Mouse (Mus musculus): Measurements from ENCODE around the gene 1700028P14Rik. TPM values are rescaled to one million over a fixed set of nuclear protein-coding genes. Genes with fewer than 3 reads are reported as not detected.

The 1700028P14Rik gene
- total RNA-seq, 2 experiments from 2014 or later, result not detected

GRCm38 (mm10) chr19:23614268-23614667 is 38.3 kb downstream of the 1700028P14Rik start:
- DNase-seq, result peak; percentile 9 to 12
- intact Hi-C loops (cut with DNase I), result no loop called here

DNA sequence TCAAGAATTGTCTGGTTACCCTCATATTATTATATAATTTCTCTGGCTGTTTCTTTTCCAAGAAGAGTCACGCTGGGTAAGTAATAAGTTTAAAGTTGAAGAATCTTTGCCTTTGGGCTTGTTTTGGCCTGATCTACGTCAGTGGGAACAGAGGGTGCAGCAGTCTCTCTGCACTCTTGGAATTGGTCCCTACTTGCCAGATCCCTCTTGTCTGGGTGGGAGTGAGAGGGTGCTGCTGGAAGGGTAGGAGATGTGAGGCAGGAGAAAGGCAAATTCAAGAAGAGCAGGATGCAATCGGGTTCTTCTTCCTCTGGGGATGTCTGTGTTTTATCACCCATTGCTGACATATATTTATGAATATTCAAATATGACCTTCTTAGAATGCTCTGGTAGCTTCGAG is 42.9 kb downstream of the 1700028P14Rik start:
- intact Hi-C loops (cut with DNase I), result no loop called here
- no peak for DNase-seq

DNA sequence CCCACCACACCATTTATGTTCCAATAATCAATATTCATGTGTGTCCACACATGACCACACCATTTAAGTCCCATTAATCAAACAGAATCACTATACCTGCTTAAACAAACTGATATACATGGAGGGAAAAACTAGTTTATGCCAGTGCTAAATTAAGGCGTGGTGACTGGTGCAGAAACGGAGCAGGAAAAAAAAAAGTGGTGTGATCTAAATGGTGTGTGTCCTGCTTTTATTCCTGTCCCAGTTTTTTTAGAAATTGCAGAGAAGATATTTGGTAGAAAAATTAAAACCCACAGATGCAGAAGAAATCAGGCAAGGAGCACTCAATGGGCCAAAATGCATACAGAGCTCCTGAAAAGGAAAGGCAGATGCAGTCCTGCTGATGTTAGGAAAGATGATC is 44.7 kb downstream of the 1700028P14Rik start:
- no peak for DNase-seq
- intact Hi-C loops (cut with DNase I), result no loop called here

GRCm38 (mm10) chr19:23594950-23595349 is 57.7 kb downstream of the 1700028P14Rik start:
- no peak for DNase-seq
- intact Hi-C loops (cut with DNase I), result no loop called here

DNA sequence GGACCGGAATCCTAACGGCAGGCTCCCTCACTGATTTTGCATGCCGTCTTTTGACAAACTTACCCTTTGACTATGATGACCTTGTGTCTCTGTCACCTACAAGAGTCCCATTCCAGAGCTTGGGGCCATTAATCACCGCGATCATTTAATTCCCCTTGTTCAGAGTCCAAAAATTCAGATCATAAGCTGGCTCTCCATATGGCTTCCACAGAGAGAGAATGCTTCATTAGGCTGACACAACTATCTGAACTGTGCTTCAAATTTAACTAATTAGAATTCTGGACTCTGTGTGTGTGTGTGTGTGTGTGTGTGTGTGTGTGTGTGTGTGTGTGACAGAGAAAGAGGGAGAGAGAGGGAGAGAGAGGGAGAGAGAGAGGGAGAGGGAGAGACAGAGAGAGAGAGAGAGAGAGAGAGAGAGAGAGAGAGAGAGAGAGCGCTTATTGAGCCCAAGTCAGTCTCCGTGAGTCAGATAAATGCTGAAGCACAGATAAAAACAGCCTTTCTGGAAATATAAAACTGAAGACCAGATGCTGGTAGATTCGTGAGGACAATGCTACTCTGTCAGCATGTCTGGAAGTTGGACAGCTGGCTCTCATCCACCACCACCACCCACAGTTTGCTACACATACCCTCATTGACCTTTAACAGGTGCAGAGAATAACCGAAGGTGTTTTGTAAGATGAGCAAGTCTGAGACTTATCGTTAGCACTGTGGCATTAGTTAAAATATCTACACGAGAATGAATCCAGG is 73.8 kb downstream of the 1700028P14Rik start:
- intact Hi-C loops (cut with DNase I), result loop anchor here (10.0 kb wide), 2 partner anchors 176 to 386 kb away; partner anchors contain the start of gene Apba1
- no peak for DNase-seq

GRCm38 (mm10) chr19:23576685-23577084 is 75.9 kb downstream of the 1700028P14Rik start:
- intact Hi-C loops (cut with DNase I), result loop anchor here (10.0 kb wide), 2 partner anchors 178 to 388 kb away; partner anchors contain the start of gene Apba1

GRCm38 (mm10) chr19:23563693-23564092 is 88.9 kb downstream of the 1700028P14Rik start:
- DNase-seq, result no peak
- intact Hi-C loops (cut with DNase I), result no loop called here

More at GRCm38 (mm10) chr19:23576685-23577084, 75.9 kb downstream of the 1700028P14Rik start:
- DNase-seq, result no peak

- peak in 1 of 2 experiments; percentile 5 for DNase-seq
- intact Hi-C loops (cut with DNase I), result no loop called here
Measured at GRCm38 (mm10) chr19:23562588-23562987, 90.0 kb downstream of the 1700028P14Rik start.

DNA sequence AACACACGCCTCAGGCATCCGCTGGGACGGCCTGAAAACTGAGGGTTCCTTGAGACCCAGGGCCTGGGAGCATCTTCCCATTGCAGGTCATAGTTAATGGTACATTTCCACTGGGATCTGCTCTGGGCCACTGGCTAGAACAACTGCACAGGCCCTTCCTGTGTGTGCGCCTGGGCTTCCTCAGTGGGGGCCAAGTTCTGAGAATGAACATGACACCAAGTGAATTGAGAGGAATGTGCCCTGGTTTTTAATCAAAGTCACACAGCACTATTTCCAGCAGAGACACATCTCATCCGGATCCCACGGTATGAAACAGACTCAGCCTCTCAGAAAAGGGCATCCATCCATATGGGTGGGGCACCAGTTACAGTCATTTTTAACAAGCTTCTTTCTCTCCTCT is 90.6 kb downstream of the 1700028P14Rik start:
- DNase-seq, result no peak
- intact Hi-C loops (cut with DNase I), result no loop called here

GRCm38 (mm10) chr19:23553450-23553849 is 99.2 kb downstream of the 1700028P14Rik start:
- DNase-seq, result no peak
- intact Hi-C loops (cut with DNase I), result no loop called here

GRCm38 (mm10) chr19:23545604-23546003 is 107.0 kb downstream of the 1700028P14Rik start:
- intact Hi-C loops (cut with DNase I), result loop anchor here (10.0 kb wide), 2 partner anchors 209 to 419 kb away; partner anchors contain the start of gene Apba1

GRCm38 (mm10) chr19:23543244-23544004 is 109.2 kb downstream of the 1700028P14Rik start:
- DNase-seq, result no peak
- intact Hi-C loops (cut with DNase I), result loop anchor here (10.0 kb wide), 2 partner anchors 211 to 421 kb away; partner anchors contain the start of gene Apba1

More at GRCm38 (mm10) chr19:23545604-23546003, 107.0 kb downstream of the 1700028P14Rik start:
- no peak for DNase-seq

DNA sequence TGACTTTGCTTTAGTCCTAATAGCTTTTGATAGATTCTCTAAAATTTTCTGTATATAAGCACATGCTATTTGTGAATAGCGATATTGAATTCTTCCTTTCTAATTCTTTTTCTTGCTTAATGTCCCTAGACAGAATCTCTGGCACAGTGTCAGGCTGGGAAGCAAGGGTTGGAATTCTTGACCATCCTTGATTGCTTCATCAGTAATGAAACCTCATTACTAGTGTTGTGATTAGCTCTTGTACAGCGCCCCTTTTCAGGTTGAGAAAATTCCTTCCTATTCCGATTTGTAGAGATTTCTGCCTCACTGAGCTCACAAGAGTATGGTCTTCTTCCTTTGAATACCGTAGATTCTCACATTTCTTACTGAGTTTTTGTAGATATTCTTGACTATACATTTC is 109.9 kb downstream of the 1700028P14Rik start:
- no peak for DNase-seq
- intact Hi-C loops (cut with DNase I), result loop anchor here (10.0 kb wide), 2 partner anchors 212 to 422 kb away; partner anchors contain the start of gene Apba1

- intact Hi-C loops (cut with DNase I), result no loop called here
- no peak for DNase-seq
Measured at GRCm38 (mm10) chr19:23535700-23536099, 116.9 kb downstream of the 1700028P14Rik start.

- intact Hi-C loops (cut with DNase I), result no loop called here
- peak; percentile 15 to 32 for DNase-seq
Measured at GRCm38 (mm10) chr19:23531899-23532298, 120.7 kb downstream of the 1700028P14Rik start.

GRCm38 (mm10) chr19:23523711-23524110 is 128.9 kb downstream of the 1700028P14Rik start:
- intact Hi-C loops (cut with DNase I), result loop anchor here (1.0 to 5.0 kb wide), 4 partner anchors 44 to 606 kb away; no protein-coding TSS in a partner anchor
- peak; percentile 75 to 82 for DNase-seq

GRCm38 (mm10) chr19:23521831-23522230 is 130.8 kb downstream of the 1700028P14Rik start:
- intact Hi-C loops (cut with DNase I), result loop anchor here (5.0 kb wide), 1 partner anchor 605 kb away; no protein-coding TSS in a partner anchor
- no peak for DNase-seq

DNA sequence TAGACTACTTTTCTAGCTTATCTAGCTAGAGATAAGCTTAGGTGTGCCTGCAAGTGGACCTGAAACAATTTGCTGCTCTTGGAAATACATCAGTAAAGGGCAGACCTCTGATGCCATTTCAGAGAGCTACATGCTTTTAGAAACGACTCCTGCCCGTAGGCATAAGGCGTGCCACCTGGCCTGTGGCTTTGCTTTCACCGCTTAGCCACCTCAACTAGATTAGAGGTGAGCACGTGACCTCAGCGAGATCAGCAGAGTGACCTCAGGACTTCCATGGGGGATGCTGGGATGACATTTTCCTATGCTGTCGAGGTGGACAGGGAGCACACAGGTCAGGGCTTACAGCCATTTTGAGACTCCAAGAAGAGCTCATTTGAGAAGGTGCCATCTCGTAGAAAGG is 131.5 kb downstream of the 1700028P14Rik start:
- no peak for DNase-seq
- intact Hi-C loops (cut with DNase I), result loop anchor here (5.0 kb wide), 1 partner anchor 604 kb away; no protein-coding TSS in a partner anchor

- intact Hi-C loops (cut with DNase I), result loop anchor here (5.0 kb wide), 1 partner anchor 603 kb away; no protein-coding TSS in a partner anchor
- peak in 1 of 2 experiments; percentile 8 for DNase-seq
Measured at GRCm38 (mm10) chr19:23520629-23521028, 132.0 kb downstream of the 1700028P14Rik start.

DNA sequence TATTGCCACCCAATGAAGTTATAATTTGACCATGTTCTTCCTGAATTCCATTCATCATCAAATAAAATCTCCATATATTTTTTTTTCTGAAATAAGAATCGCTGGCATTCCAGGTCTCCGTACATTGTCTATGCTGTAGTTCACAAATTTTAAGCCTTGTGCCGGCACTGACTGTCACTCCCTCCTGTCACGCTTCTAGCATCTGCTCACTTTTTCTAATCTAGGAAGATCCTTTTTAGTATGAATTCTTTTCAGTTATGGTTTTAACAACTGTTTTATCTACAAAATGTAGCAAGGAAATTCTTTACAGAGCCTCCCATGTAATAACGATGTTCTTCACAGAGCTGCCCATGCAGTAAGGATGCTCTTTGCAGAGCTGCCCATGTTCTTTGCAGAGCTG is 134.1 kb downstream of the 1700028P14Rik start:
- no peak for DNase-seq
- intact Hi-C loops (cut with DNase I), result no loop called here

DNA sequence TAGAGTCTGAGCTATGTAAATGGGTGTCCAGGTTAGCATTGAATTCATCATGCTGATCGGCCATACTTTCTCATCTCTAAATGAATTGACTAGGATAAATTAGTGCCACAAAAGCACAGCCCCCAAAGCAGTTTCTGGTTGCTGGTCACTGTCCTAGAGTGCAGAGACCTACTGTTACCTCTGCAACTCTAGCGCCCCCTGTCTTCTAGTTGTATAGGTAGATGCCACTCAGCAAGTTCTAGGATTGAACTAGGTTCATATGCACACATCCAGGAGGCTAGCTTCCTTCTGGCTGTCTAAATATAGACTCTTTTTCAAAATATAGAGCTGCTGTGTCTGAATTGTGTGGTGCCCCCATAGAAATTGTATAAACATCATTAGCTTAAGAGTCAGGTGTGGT is 141.3 kb downstream of the 1700028P14Rik start:
- peak in 1 of 2 experiments; percentile 14 for DNase-seq
- intact Hi-C loops (cut with DNase I), result no loop called here
